Mouse (Mus musculus) ES-E14 (cell line): ENCODE data around the gene Polg2.

Source experiments
- HCFC1 ChIP-seq: IDR thresholded peaks from 2 replicates; pipeline ENCODE4 v1.6.1; 2012; ENCODE audit warnings: low read length, inconsistent platforms, borderline replicate concordance; ENCODE audit not compliant: insufficient read depth
- ZC3H11A ChIP-seq: IDR thresholded peaks from 2 replicates; pipeline ENCODE4 v1.6.1; 2012; ENCODE audit warnings: low read depth, mild to moderate bottlenecking, inconsistent platforms, low read length, borderline replicate concordance

GRCm38 (mm10) chr11:106744949-106745348 lies 34.4 kb downstream of the Polg2 start:
- 0 out of 2 replicates have a peak, but pooled peaks have one; percentile 35 for TF ChIP-seq ZC3H11A
- TF ChIP-seq HCFC1: no peak
